Mouse (Mus musculus): ENCODE results near the gene Tmem9b.

GRCm38 (mm10) chr7:109792759-109793158 lies 40.1 kb upstream of the Tmem9b start:
- TF ChIP-seq CTCF (IDR thresholded peaks at IDR 0.05; ENCODE audit: low read depth, low read length), result peak; percentile 62
- TF ChIP-seq POLR2AphosphoS5 (IDR thresholded peaks at IDR 0.05; ENCODE audit: insufficient replicate concordance, low read depth, low read length), result no peak

All from G1E (cell line).